ENCODE assay signal across 8 mouse cellular contexts in the genomic region with DNA sequence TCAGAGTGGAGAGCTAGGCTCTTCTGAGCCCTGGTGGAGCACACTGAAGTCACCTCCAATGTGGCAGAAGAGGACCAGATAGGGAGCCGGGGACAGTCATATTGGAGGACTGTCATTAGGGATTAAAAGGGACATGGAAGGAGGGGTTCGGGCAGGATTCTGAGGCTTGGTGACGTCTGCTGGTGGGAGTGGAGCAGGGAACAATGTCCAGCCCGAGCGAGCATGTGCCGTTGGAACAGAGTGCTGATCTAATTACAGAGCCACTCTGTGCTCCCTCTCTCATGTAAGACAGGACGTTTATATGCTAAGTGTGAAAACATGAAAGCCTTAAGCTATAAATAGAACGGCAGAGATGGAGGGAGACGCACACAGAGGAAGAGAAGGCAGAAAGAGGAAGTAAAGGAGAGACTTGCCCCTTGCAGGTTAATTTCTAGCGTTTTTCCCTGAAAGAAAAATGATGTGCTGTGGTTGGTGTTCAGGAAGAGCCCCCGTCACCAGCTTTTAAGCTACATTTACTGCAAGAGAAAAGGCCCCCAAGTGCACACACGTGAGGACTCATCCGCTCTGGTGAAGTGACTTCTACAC.
DNase-seq lines count a peak whose midpoint lies in the region; ATAC-seq lines count a peak whose summit lies in the region.

No protein-coding gene starts in this region.

- peak overlapping the region; percentile 32 for H3K4me2 ChIP-seq in heart, embryonic 15.5 days
- peak overlapping the region; percentile 16; the same call in 1 of the 2 replicates for H3K4me2 ChIP-seq in midbrain, embryonic 12.5 days (replicated peaks)
- H3K4me2 ChIP-seq in intestine, embryonic 15.5 days (replicated peaks): no peak overlapping the region
- H3K4me2 ChIP-seq in intestine, embryonic 16.5 days (ENCODE audit: low read depth, low read length): no peak overlapping the region

- H3K27ac ChIP-seq in heart, embryonic 15.5 days: peak overlapping the region; percentile 38; the same call in 1 of the 2 replicates
- H3K27ac ChIP-seq in midbrain, embryonic 12.5 days (replicated peaks): no peak overlapping the region
- no peak overlapping the region for H3K27ac ChIP-seq in intestine, embryonic 15.5 days
- no peak overlapping the region for H3K27ac ChIP-seq in intestine, embryonic 16.5 days (ENCODE audit: low read length)

- peaks cover 23% of the 10 kb centered on the region for H3K4me1 ChIP-seq in heart, embryonic 15.5 days (replicated peaks)
- H3K4me1 ChIP-seq in midbrain, embryonic 12.5 days: peaks cover 23% of the 10 kb centered on the region
- 0 out of 2 replicates have a peak, but pooled peaks cover 10% of the 10 kb centered on the region for H3K4me1 ChIP-seq in intestine, embryonic 15.5 days (replicated peaks)
- 0 out of 2 replicates have a peak, but pooled peaks cover 5% of the 10 kb centered on the region for H3K4me1 ChIP-seq in intestine, embryonic 16.5 days (ENCODE audit: control insufficient read depth, insufficient read depth, low read length)

- H3K9me3 ChIP-seq in heart, embryonic 15.5 days (replicated peaks): no peaks in the 10 kb centered on the region
- no peaks in the 10 kb centered on the region for H3K9me3 ChIP-seq in midbrain, embryonic 12.5 days
- no peaks in the 10 kb centered on the region for H3K9me3 ChIP-seq in intestine, embryonic 15.5 days
- no peaks in the 10 kb centered on the region for H3K9me3 ChIP-seq in intestine, embryonic 16.5 days (ENCODE audit: control insufficient read depth, low read length)

- peak; percentile 7 to 15 for DNase-seq in heart, adult 9 months (ENCODE audit: low spot score in 2 of 2)
- no peak for DNase-seq in heart, adult 11 months
- DNase-seq in layer of hippocampus, adult 18-20 months (ENCODE audit: low spot score in 2 of 2): no peak

- H3K9ac ChIP-seq in heart, embryonic 15.5 days: no peak overlapping the region
- no peak overlapping the region for H3K9ac ChIP-seq in midbrain, embryonic 12.5 days (replicated peaks)
- no peak overlapping the region for H3K9ac ChIP-seq in intestine, embryonic 15.5 days
- H3K9ac ChIP-seq in intestine, embryonic 16.5 days (ENCODE audit: low read depth, low read length): no peak overlapping the region

- no peak overlapping the region for H3K4me3 ChIP-seq in heart, embryonic 15.5 days
- H3K4me3 ChIP-seq in midbrain, embryonic 12.5 days: no peak overlapping the region
- H3K4me3 ChIP-seq in intestine, embryonic 15.5 days (replicated peaks): no peak overlapping the region
- no peak overlapping the region for H3K4me3 ChIP-seq in intestine, embryonic 16.5 days (ENCODE audit: low read length)

- peak; percentile 51 for ATAC-seq in common myeloid progenitor, adult 5-6 weeks (replicated peaks; ENCODE audit: low read depth, poor library complexity, severe bottlenecking)
- ATAC-seq in heart, embryonic 15.5 days (replicated peaks; ENCODE audit: insufficient number of reproducible peaks, insufficient read depth, low FRiP score, low read depth): peak; percentile 59
- ATAC-seq in midbrain, embryonic 12.5 days (ENCODE audit: low FRiP score, low read depth): peak; percentile 53
- ATAC-seq in intestine, embryonic 15.5 days: no peak
- ATAC-seq in intestine, embryonic 16.5 days: no peak

- H3K36me3 ChIP-seq in heart, embryonic 15.5 days: no peaks in the 10 kb centered on the region
- H3K36me3 ChIP-seq in midbrain, embryonic 12.5 days: no peaks in the 10 kb centered on the region
- H3K36me3 ChIP-seq in intestine, embryonic 15.5 days: no peaks in the 10 kb centered on the region
- no peaks in the 10 kb centered on the region for H3K36me3 ChIP-seq in intestine, embryonic 16.5 days (ENCODE audit: control insufficient read depth, insufficient read depth, low read length)

- 22% methylated on average over 13 of the region's 13 CpGs for WGBS in heart, embryonic 15.5 days
- WGBS in midbrain, embryonic 12.5 days: 28% methylated on average over 13 of the region's 13 CpGs
- WGBS in intestine, embryonic 15.5 days: 36% methylated on average over 13 of the region's 13 CpGs
- WGBS in intestine, embryonic 16.5 days: 35% methylated on average over 13 of the region's 13 CpGs

- H3K27me3 ChIP-seq in heart, embryonic 15.5 days: no peaks in the 10 kb centered on the region
- H3K27me3 ChIP-seq in midbrain, embryonic 12.5 days: peaks cover 11% of the 10 kb centered on the region; the same call in 1 of the 2 replicates
- no peaks in the 10 kb centered on the region for H3K27me3 ChIP-seq in intestine, embryonic 15.5 days (replicated peaks)
- no peaks in the 10 kb centered on the region for H3K27me3 ChIP-seq in intestine, embryonic 16.5 days (replicated peaks; ENCODE audit: control insufficient read depth, insufficient read depth, low read length)

Comparison
In these comparisons a context has a peak if more than half of its experiments do, and no peak if none do; other contexts are left out.
1. DNase-seq: peak in heart, adult 9 months (2 of 2); none in heart, adult 11 months (single experiment) and layer of hippocampus, adult 18-20 months (0 of 2).
2. ATAC-seq: peak in common myeloid progenitor, adult 5-6 weeks (single experiment), heart, embryonic 15.5 days (single experiment) and midbrain, embryonic 12.5 days (single experiment); none in intestine, embryonic 15.5 days (single experiment) and intestine, embryonic 16.5 days (single experiment).
3. H3K4me2 ChIP-seq: peak in heart, embryonic 15.5 days (single experiment) and midbrain, embryonic 12.5 days (single experiment); none in intestine, embryonic 15.5 days (single experiment) and intestine, embryonic 16.5 days (single experiment).